Mouse (Mus musculus): ENCODE data around the gene Trim21. TPM values are rescaled to one million over a fixed set of nuclear protein-coding genes. Genes with fewer than 3 reads are reported as not detected.

Trim21 gene
- polyA plus RNA-seq, 1 experiment = 0.54 TPM

- peaks cover 5% of the 10 kb centered on the region for H3K4me1 ChIP-seq (ENCODE audit: control insufficient read depth, insufficient read depth, low read length)
These were observed 48.8 kb downstream of the Trim21 start for GRCm38 (mm10) chr7:102516261-102517050.

GRCm38 (mm10) chr7:102514144-102514543, 51.1 kb downstream of the Trim21 start:
- H3K4me3 ChIP-seq (ENCODE audit: control insufficient read depth, low read depth, low read length) = no peak overlapping the region
- H3K4me1 ChIP-seq (ENCODE audit: control insufficient read depth, insufficient read depth, low read length) = peaks cover 5% of the 10 kb centered on the region
- H3K27ac ChIP-seq (ENCODE audit: control insufficient read depth, insufficient read depth, low read depth, low read length) = no peak overlapping the region
- no peaks in the 10 kb centered on the region for H3K27me3 ChIP-seq (ENCODE audit: control insufficient read depth, insufficient read depth, low read length)
- no peaks in the 10 kb centered on the region for H3K36me3 ChIP-seq (ENCODE audit: control insufficient read depth, insufficient read depth, low read length)
- TF ChIP-seq CTCF (IDR thresholded peaks at IDR 0.05; ENCODE audit: control insufficient read depth, insufficient read depth, insufficient replicate concordance, low read depth, low read length) (no peak), POLR2A (IDR thresholded peaks at IDR 0.05; ENCODE audit: control insufficient read depth, low read depth, low read length) (no peak)

More at GRCm38 (mm10) chr7:102516261-102517050, 48.8 kb downstream of the Trim21 start:
- no peak overlapping the region for H3K27ac ChIP-seq (ENCODE audit: control insufficient read depth, insufficient read depth, low read depth, low read length)
- H3K36me3 ChIP-seq (ENCODE audit: control insufficient read depth, insufficient read depth, low read length) = no peaks in the 10 kb centered on the region
- TF ChIP-seq POLR2A (IDR thresholded peaks at IDR 0.05; ENCODE audit: control insufficient read depth, low read depth, low read length) (no peak), CTCF (IDR thresholded peaks at IDR 0.05; ENCODE audit: control insufficient read depth, insufficient read depth, insufficient replicate concordance, low read depth, low read length) (no peak)
- H3K4me3 ChIP-seq (ENCODE audit: control insufficient read depth, low read depth, low read length) = no peak overlapping the region
- H3K27me3 ChIP-seq (ENCODE audit: control insufficient read depth, insufficient read depth, low read length) = no peaks in the 10 kb centered on the region

DNA sequence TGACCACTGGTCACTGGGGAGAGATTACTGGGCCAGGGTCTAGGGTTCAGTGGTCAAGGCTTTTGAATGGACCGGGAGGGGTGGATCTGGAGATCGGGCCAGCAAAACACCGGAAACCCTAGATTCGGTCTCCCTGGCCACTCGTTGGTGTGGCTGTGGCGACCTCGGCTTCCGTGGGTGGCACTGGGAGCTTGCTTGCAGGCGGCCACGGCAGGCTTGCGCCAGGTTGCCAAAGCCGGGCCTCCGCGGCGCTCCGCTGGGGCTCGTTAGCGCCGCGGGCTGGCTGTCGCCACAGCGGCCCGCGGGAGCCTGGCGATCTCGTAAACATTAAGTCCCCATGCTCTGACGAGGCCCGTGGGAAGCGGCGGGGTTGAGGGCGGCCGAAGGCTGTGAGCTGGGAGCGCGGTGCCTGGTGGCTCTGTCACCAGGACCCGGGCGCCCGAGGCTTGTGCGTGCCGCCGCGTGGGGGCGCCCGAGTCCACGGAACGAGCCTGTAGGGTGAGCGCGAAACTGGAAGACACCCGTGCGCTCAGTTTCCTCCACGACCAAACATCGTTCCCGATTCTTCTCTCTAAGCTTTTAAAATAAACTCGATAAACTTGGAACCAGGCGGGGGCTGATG, 52.4 kb downstream of the Trim21 start:
- Histone ChIP-seq H3K4me3 (ENCODE audit: control insufficient read depth, low read depth, low read length) (peak overlapping the region; percentile 27), H3K27me3 (ENCODE audit: control insufficient read depth, insufficient read depth, low read length) (no peaks in the 10 kb centered on the region), H3K36me3 (ENCODE audit: control insufficient read depth, insufficient read depth, low read length) (no peaks in the 10 kb centered on the region), H3K27ac (ENCODE audit: control insufficient read depth, insufficient read depth, low read depth, low read length) (no peak overlapping the region), H3K4me1 (ENCODE audit: control insufficient read depth, insufficient read depth, low read length) (peaks cover 5% of the 10 kb centered on the region)
- TF ChIP-seq POLR2A (IDR thresholded peaks at IDR 0.05; ENCODE audit: control insufficient read depth, low read depth, low read length) = no peak
- peak; percentile 71 for TF ChIP-seq CTCF (IDR thresholded peaks at IDR 0.05; ENCODE audit: control insufficient read depth, insufficient read depth, insufficient replicate concordance, low read depth, low read length)

GRCm38 (mm10) chr7:102511927-102512326, 53.4 kb downstream of the Trim21 start:
- no peak overlapping the region for H3K4me3 ChIP-seq (ENCODE audit: control insufficient read depth, low read depth, low read length)
- H3K36me3 ChIP-seq (ENCODE audit: control insufficient read depth, insufficient read depth, low read length) = no peaks in the 10 kb centered on the region

GRCm38 (mm10) chr7:102509726-102510125, 55.6 kb downstream of the Trim21 start:
- Histone ChIP-seq H3K27me3 (ENCODE audit: control insufficient read depth, insufficient read depth, low read length) (no peaks in the 10 kb centered on the region), H3K4me1 (ENCODE audit: control insufficient read depth, insufficient read depth, low read length) (peaks cover 5% of the 10 kb centered on the region), H3K36me3 (ENCODE audit: control insufficient read depth, insufficient read depth, low read length) (no peaks in the 10 kb centered on the region), H3K27ac (ENCODE audit: control insufficient read depth, insufficient read depth, low read depth, low read length) (no peak overlapping the region), H3K4me3 (ENCODE audit: control insufficient read depth, low read depth, low read length) (no peak overlapping the region)
- TF ChIP-seq POLR2A (IDR thresholded peaks at IDR 0.05; ENCODE audit: control insufficient read depth, low read depth, low read length) (no peak), CTCF (IDR thresholded peaks at IDR 0.05; ENCODE audit: control insufficient read depth, insufficient read depth, insufficient replicate concordance, low read depth, low read length) (no peak)

More at GRCm38 (mm10) chr7:102511927-102512326, 53.4 kb downstream of the Trim21 start:
- peaks cover 5% of the 10 kb centered on the region for H3K4me1 ChIP-seq (ENCODE audit: control insufficient read depth, insufficient read depth, low read length)
- TF ChIP-seq POLR2A (IDR thresholded peaks at IDR 0.05; ENCODE audit: control insufficient read depth, low read depth, low read length) (no peak), CTCF (IDR thresholded peaks at IDR 0.05; ENCODE audit: control insufficient read depth, insufficient read depth, insufficient replicate concordance, low read depth, low read length) (no peak)
- H3K27me3 ChIP-seq (ENCODE audit: control insufficient read depth, insufficient read depth, low read length) = no peaks in the 10 kb centered on the region
- no peak overlapping the region for H3K27ac ChIP-seq (ENCODE audit: control insufficient read depth, insufficient read depth, low read depth, low read length)

DNA sequence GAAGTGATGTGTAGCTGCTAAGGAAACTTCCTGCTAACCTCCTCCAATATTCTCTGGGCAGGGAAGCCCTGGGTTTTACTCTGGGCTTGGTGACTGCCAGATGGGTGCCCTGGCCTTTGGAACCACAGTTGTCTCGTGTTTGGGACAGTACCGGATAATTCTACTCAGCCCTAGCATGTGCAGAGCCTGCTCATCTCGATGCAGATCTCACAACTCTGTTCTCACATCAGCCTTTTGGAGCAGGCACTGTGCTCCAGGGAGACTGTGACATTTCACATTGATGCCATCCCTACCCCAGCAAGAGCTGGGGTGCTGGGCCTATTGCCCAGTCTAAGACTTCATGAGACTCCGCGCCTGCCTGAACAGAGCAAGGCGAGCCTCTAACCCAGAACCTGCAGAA, 56.6 kb downstream of the Trim21 start:
- Histone ChIP-seq H3K27me3 (ENCODE audit: control insufficient read depth, insufficient read depth, low read length) (no peaks in the 10 kb centered on the region), H3K36me3 (ENCODE audit: control insufficient read depth, insufficient read depth, low read length) (no peaks in the 10 kb centered on the region), H3K27ac (ENCODE audit: control insufficient read depth, insufficient read depth, low read depth, low read length) (no peak overlapping the region), H3K4me1 (ENCODE audit: control insufficient read depth, insufficient read depth, low read length) (peaks cover 5% of the 10 kb centered on the region), H3K4me3 (ENCODE audit: control insufficient read depth, low read depth, low read length) (no peak overlapping the region)
- TF ChIP-seq POLR2A (IDR thresholded peaks at IDR 0.05; ENCODE audit: control insufficient read depth, low read depth, low read length) = no peak
- no peak for TF ChIP-seq CTCF (IDR thresholded peaks at IDR 0.05; ENCODE audit: control insufficient read depth, insufficient read depth, insufficient replicate concordance, low read depth, low read length)

DNA sequence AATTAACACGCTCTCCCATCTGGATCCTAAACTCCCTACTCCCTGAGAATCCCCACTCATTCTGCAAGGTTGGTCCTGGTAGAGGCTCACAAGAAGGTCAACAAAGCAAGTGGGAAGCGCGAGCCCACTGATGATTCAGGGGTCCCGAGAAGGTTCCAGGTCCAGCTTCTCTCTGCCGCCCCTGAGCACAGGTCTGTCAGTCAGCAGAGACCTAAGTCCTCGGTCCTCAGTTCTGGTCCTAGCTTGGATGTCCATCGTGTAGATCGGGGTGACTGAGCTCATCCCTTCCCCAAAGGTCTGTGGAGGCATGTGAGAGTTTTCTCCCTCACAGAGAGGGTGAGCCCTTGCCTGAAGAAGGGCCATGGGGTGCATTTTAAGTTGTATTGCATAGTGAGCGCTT, 57.2 kb downstream of the Trim21 start:
- TF ChIP-seq POLR2A (IDR thresholded peaks at IDR 0.05; ENCODE audit: control insufficient read depth, low read depth, low read length) (no peak), CTCF (IDR thresholded peaks at IDR 0.05; ENCODE audit: control insufficient read depth, insufficient read depth, insufficient replicate concordance, low read depth, low read length) (no peak)
- H3K4me3 ChIP-seq (ENCODE audit: control insufficient read depth, low read depth, low read length) = no peak overlapping the region

More for the DNA sequence above, 57.2 kb downstream of the Trim21 start:
- H3K36me3 ChIP-seq (ENCODE audit: control insufficient read depth, insufficient read depth, low read length) = no peaks in the 10 kb centered on the region
- H3K27me3 ChIP-seq (ENCODE audit: control insufficient read depth, insufficient read depth, low read length) = no peaks in the 10 kb centered on the region
- peaks cover 3% of the 10 kb centered on the region for H3K4me1 ChIP-seq (ENCODE audit: control insufficient read depth, insufficient read depth, low read length)
- no peak overlapping the region for H3K27ac ChIP-seq (ENCODE audit: control insufficient read depth, insufficient read depth, low read depth, low read length)

Other genes with a start within 250 kb of the Trim21 start
- 18.8 and 27.6 TPM in 2 replicates for gene Rrm1, start 123.8 kb downstream of the Trim21 start, polyA plus RNA-seq (2012; rRNA removed)
- 0.12 TPM in 1 of 2 replicates, not detected in the other for gene Olfr543, start 83.8 kb downstream of the Trim21 start, polyA plus RNA-seq (2012; rRNA removed)
- gene Olfr544, start 77.2 kb downstream of the Trim21 start, polyA plus RNA-seq (2012; rRNA removed) = not detected in 2 replicates
- not detected in 2 replicates for gene Olfr545, start 65.9 kb downstream of the Trim21 start, polyA plus RNA-seq (2012; rRNA removed)
- not detected in 2 replicates for gene Olfr547, start 30.7 kb downstream of the Trim21 start, polyA plus RNA-seq (2012; rRNA removed)
- gene Olfr548-ps1, start 24.6 kb downstream of the Trim21 start, polyA plus RNA-seq (2012; rRNA removed) = not detected in 2 replicates
- gene Olfr549, start 15.6 kb downstream of the Trim21 start, polyA plus RNA-seq (2012; rRNA removed) = not detected in 2 replicates
- gene Olfr550, start 6.0 kb upstream of the Trim21 start, polyA plus RNA-seq (2012; rRNA removed) = not detected in 2 replicates
- gene Olfr551, start 26.4 kb upstream of the Trim21 start, polyA plus RNA-seq (2012; rRNA removed) = not detected in 2 replicates
- not detected in 2 replicates for gene Olfr552, start 32.3 kb upstream of the Trim21 start, polyA plus RNA-seq (2012; rRNA removed)
- gene Olfr553, start 52.7 kb upstream of the Trim21 start, polyA plus RNA-seq (2012; rRNA removed) = not detected in 2 replicates
- gene Olfr554, start 72.9 kb upstream of the Trim21 start, polyA plus RNA-seq (2012; rRNA removed) = 0.14 and 0.26 TPM in 2 replicates
- not detected in 2 replicates for gene Olfr555, start 93.3 kb upstream of the Trim21 start, polyA plus RNA-seq (2012; rRNA removed)
- gene Olfr556, start 99.4 kb upstream of the Trim21 start, polyA plus RNA-seq (2012; rRNA removed) = not detected in 2 replicates
- gene Trim68, start 121.8 kb upstream of the Trim21 start, polyA plus RNA-seq (2012; rRNA removed) = 6.0 and 8.3 TPM in 2 replicates
- gene Olfr557, start 130.4 kb upstream of the Trim21 start, polyA plus RNA-seq (2012; rRNA removed) = 0.10 TPM in 1 of 2 replicates, not detected in the other
- gene Olfr558, start 136.7 kb upstream of the Trim21 start, polyA plus RNA-seq (2012; rRNA removed) = 0.19 and 0.25 TPM in 2 replicates
- 0.25 and 0.47 TPM in 2 replicates for gene Olfr33, start 153.6 kb upstream of the Trim21 start, polyA plus RNA-seq (2012; rRNA removed)
- not detected in 2 replicates for gene Olfr559, start 162.0 kb upstream of the Trim21 start, polyA plus RNA-seq (2012; rRNA removed)
- gene Olfr560, start 193.9 kb upstream of the Trim21 start, polyA plus RNA-seq (2012; rRNA removed) = not detected in 2 replicates
- 1.1 and 1.3 TPM in 2 replicates for gene Olfr78, start 194.0 kb upstream of the Trim21 start, polyA plus RNA-seq (2012; rRNA removed)
- not detected in 2 replicates for gene Olfr561, start 205.7 kb upstream of the Trim21 start, polyA plus RNA-seq (2012; rRNA removed)
- gene Olfr564, start 238.0 kb upstream of the Trim21 start, polyA plus RNA-seq (2012; rRNA removed) = not detected in 2 replicates